Mouse (Mus musculus) splenic B cell, adult 2 months (primary cell): ENCODE measurements around the gene Susd1.
A peak's percentile ranks its signal among the peaks of the same experiment; 100 is the strongest.

Source experiments
- DNase-seq: peaks from one replicate; pipeline ENCODE4 v3.0.0-alpha.2; 2011; ENCODE audit warnings: low read depth, low spot score
- H3K27me3 ChIP-seq: 2 replicates; pipeline ENCODE4 v1.6.1; 2012; ENCODE audit warnings: mild to moderate bottlenecking, low read length, moderate library complexity, mixed read lengths; ENCODE audit not compliant: control insufficient read depth, poor library complexity, insufficient read depth, severe bottlenecking
- H3K36me3 ChIP-seq: 2 replicates; pipeline ENCODE4 v1.6.1; 2012; ENCODE audit warnings: mild to moderate bottlenecking, low read length, moderate library complexity, mixed read lengths; ENCODE audit not compliant: control insufficient read depth, poor library complexity, insufficient read depth, severe bottlenecking

Susd1 gene

DNA sequence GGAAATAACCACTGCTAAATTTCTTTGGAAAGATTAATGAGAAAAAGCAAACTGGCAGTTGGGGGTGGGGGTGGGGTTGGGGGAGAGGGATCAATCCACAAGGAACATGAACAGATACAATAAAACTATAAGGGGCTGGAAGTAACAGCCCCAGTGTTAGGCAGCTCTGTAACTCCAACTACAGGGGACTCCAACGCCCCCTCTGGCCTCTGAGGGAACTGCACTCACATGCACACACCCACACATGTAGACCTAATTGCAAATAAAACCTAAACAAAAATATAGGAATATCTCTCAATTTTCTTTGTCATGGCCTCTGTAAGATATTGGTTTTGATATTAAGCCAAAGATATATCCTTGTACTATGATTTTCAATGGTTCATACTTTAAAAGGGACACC is 83.0 kb downstream of the Susd1 start:
- DNase-seq: no peak
- H3K27me3 ChIP-seq: no peaks in the 10 kb centered on the region
- H3K36me3 ChIP-seq: peaks cover 2% of the 10 kb centered on the region; the same call in 1 of the 2 replicates

DNA sequence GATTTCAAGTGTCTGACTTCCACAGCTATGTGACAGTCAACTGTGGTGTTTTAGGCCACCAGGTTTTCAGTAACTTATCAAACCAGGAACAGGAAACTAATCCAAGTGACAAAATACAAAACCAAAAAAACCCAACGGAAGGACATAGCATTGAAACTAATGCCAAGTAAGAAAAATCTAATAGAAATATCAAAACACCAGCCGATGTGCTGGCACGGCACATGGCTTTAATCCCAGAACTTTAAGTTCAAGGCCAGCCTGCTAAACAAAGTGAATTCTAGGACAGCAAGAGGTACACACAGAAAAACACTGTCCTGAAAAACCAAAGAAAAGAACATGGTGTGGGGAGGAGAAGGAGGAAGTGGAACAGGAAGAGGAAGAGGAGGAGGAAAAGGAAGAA is 83.8 kb downstream of the Susd1 start:
- DNase-seq: no peak
- H3K27me3 ChIP-seq: no peaks in the 10 kb centered on the region
- peaks cover 2% of the 10 kb centered on the region for H3K36me3 ChIP-seq

DNA sequence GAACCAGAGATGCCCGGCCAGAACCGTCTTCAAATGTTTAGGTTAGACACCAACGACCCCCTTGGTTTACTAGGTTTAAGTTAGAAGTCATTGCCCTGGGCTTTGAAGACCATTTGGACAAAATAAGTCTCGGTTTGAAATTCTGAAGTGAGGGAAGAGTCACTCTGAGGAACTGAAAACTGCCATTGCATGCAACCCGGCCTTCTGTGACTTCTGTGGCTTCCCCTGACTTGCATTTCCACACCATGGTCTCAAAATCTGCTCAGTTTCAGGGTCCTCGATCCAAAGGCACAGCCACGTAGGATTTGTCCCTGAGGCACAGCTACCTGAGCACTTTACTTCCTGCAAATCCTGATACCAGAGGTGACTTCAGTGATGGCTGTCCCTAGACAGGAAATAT is 86.5 kb downstream of the Susd1 start:
- no peaks in the 10 kb centered on the region for H3K27me3 ChIP-seq
- peaks cover 3% of the 10 kb centered on the region for H3K36me3 ChIP-seq
- DNase-seq: peak; percentile 44

DNA sequence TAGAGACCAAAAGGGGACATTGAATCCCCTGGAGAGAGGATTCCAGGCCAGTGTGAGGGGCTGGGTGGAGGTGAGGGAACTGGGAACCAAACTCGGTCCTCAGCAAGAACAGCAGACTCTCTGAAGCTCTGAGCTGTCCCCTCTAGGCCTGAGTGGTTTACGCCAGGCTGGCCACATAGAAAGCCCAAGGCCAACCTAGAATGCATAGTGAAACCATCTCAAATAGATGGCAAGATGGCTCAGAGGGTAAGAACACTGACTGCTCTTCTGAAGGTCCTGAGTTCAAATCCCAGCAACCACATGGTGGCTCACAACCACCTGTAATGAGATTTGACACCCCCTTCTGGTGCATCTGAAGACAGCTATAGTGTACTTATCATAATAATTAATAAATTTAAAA is 88.1 kb downstream of the Susd1 start:
- peaks cover 3% of the 10 kb centered on the region for H3K36me3 ChIP-seq
- H3K27me3 ChIP-seq: no peaks in the 10 kb centered on the region
- no peak for DNase-seq

DNA sequence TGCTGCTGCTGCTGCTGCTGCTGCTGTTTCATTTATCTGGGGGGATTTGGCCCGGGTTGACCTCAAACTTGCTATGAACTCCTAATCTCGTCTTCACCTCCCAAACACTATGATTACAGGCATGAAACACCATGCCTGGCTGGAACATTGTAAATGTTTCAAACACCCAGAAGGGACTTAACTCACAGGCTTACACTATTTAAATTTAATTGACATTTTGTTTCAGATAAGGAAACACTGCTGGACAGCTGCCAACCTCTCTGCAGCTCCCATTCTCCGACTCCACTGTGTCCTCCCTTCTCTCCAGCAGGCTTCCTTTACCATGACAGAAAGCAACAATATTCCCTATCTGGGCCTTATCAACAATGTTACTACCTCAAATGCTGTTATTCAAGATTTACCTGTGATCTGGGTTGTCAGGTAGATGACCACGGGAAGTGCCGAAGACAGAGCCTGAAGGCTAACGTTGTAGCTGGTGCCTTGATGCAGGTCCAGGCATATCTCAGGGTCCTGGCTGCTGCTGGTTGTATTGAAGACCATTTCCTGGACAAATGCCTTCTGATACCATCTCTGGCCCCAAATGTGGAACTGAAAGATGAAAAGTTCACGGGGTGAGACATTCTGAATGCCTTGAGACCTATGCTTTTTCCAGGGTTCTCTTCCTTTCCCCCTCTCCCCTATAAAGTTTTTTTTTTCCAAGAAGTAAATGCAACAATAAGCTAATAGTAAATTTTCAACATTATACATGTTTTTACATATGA is 88.8 kb downstream of the Susd1 start:
- Histone ChIP-seq H3K36me3 (peaks cover 3% of the 10 kb centered on the region), H3K27me3 (no peaks in the 10 kb centered on the region)
- no peak for DNase-seq

DNA sequence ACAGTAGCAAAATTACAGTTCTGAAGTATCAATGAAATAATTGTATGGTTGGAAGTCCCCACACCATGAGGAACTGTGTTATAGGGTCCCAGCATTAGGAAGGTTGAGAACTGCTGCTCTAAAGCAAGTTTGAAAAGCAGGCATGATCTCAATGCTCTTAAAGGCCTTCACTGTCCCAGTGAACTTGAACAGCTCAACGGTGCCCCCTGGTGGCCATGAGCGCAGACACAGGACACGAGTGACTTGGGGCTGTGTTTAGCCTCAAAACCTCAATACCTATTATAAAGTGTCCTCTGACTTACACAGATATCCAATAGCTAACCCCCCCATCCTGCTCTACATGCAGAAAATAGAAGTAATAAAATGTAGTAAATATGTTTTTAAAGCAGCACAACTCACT is 97.7 kb downstream of the Susd1 start:
- no peaks in the 10 kb centered on the region; the same call in 1 of the 2 replicates for H3K36me3 ChIP-seq
- peak; percentile 95 for DNase-seq
- H3K27me3 ChIP-seq: no peaks in the 10 kb centered on the region

DNA sequence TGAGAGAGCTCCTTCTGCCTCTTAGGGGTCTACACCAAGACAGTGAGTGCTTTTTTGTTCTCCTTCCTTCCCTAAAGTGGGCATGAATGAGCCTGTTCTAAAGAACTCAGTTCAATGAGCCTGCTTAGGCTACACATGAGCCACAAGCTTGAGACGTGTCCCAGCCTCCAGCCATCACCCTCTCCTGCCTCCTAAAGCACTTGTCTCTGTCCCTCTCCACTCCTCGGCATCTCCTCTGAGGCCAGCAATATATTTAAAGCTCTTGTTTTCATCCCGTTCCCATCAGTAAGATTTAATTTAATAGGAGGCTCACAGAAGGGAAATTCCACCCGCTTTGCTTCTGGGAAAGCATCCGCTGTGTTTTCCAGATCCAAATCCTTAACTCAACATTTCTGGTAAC is 98.4 kb downstream of the Susd1 start:
- no peak for DNase-seq
- Histone ChIP-seq H3K36me3 (no peaks in the 10 kb centered on the region; the same call in 1 of the 2 replicates), H3K27me3 (no peaks in the 10 kb centered on the region)

DNA sequence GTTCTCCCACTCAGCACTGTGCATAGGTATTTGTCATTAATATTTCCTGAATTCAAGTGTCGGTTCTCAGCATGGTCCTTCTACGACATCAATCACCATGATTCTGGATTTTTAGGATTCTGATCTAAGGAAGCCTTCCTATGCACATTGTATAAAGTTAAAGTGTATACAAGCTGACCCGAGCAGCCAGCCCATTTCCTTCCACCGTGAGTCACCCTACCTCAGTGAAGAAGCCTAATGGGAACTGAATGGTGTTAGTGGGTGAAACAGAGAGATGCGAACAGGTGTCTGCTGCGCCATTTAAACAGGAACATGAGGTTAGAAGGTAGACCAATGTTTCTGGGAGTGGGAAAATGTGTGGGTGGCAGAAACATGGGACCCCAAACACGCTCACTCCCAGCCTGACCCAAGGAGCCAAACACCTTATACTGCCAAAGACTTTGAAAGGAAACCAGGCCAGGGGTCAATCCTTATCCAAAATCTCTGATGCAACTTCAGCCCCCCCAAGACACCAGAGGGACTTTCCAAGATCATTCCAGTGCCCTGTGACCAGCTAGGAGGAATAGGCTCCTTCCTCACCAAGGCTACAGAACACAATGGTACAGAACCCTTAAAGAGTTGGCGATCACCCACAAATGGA is 99.4 kb downstream of the Susd1 start:
- Histone ChIP-seq H3K36me3 (no peaks in the 10 kb centered on the region; the same call in 1 of the 2 replicates), H3K27me3 (no peaks in the 10 kb centered on the region)
- no peak for DNase-seq

DNA sequence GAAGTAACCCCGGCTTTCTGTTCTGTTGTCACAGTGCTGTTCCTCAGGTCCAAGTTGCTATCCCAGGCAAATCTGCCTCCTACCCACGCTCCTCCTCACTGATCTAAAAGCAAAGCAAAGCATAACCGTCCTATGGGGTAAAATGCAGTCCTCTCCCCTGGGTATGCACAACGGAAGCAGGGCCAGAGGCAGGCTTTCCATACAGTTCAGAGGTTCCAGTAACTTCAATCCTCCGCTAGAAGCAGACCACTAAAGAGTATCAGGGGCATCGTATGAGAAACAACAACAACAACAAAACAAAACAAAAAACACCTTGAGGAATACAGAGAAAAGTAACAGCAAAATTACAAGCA is 100.9 kb downstream of the Susd1 start:
- Histone ChIP-seq H3K27me3 (no peaks in the 10 kb centered on the region), H3K36me3 (no peaks in the 10 kb centered on the region; the same call in 1 of the 2 replicates)
- no peak for DNase-seq

DNA sequence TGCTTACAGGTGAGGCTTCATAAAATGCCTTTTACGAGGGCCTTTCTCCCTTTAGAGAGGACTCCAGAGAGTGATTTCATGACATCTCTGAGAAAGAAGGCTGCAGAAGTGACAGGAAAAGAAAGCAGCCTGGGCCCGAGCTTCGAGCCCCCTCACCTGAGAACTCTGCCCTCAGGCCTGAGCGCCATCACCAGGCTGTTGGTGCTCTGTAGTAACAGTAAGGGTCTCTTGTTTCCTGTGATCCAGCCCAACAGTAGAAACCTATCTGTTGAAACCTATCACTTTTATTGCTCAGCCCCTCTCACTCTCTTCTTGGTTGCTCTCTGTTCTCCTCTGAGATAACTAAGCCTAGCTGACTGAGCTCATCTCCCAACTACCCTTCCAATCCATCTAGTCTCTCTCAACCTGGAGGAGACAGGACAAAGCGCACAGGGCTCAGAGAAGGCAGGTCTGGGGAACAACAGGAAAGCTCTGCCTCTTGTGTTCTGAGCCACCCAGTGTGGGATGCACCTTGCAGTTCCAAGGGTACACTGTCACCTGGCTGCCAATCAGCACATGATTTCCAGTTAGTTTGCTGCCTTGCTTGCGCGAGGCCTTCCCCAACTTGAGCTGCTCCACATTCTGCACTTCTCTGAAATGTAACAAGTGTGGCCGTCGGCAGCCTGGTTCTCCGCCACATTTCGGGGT is 101.4 kb downstream of the Susd1 start:
- no peak for DNase-seq
- H3K27me3 ChIP-seq: no peaks in the 10 kb centered on the region
- H3K36me3 ChIP-seq: no peaks in the 10 kb centered on the region

DNA sequence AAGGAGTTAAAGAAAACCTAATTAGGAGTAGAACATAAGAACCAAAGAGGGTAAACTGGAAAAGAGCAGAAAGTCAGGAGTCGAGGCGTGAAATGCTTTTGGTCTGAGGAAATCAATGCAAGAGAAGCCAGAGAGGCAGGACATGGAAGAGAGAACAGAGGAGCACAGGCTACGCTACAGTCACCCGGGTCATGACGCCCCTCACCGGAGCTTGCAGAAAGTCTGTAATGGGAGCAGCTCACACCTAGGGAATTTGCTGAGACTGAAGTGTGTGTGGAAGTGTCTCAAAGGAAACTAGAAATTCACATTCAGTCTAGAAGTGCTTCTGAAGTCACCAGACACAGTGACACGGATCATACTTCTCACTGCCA is 102.0 kb downstream of the Susd1 start:
- Histone ChIP-seq H3K36me3 (no peaks in the 10 kb centered on the region), H3K27me3 (no peaks in the 10 kb centered on the region)
- DNase-seq: no peak

DNA sequence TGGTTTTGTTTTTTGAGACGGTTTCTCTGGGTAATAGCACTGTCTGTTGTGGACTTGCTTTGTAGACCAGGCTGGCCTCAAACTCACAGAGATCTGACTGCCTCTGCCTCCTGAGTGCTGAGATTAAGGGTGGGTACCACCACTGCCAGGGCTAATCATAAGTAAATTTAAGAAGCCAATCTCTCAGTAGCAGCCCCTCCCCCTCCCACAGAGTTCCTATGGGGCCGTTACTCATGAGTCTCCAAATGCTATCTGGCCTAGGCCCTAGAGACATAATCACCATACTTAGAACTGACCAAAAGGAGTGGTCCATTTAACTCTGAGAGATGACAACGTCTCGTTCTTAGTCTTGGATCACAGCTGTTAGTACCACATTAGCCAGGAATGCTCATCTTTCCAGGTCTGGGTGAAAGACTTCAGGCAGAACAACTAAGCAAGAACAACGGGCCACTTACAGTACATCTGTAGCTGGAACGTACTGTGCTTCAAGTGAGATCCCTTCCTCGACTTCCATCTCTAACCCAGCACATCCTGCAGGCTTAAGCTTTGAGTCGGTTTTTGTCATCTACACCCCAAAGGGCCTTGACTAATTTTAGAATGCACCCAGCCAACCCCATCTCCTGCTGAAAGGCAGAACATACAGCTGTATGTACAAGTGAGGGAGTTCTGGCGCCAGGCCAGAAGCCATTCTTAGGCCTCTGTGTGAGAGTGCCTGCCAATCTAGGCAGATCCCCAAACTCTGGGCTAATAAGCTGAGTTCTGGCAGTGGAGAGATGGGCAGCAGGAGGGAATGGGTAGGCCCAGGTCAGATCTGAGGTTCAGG is 102.6 kb downstream of the Susd1 start:
- DNase-seq: peak; percentile 90
- Histone ChIP-seq H3K27me3 (no peaks in the 10 kb centered on the region), H3K36me3 (no peaks in the 10 kb centered on the region)

DNA sequence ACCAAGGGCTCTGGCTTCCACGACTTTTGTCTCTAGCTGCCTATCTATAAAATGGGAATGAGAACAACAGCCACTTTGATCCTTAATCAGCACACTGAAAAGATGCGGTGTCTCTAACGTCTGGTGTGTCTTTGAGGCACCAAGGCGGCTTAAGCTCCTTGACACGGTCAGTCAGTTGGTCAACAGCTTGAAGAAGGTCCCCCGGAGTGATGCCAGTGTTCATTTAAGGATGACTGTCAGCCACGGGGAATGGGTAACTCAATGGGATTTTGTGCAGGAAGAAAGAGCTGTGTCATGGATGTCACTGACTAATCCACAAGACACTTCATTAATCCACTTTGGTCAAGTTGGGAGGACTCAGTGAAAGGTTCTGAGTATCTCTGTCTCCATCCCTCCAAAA is 103.3 kb downstream of the Susd1 start:
- DNase-seq: no peak
- Histone ChIP-seq H3K36me3 (no peaks in the 10 kb centered on the region), H3K27me3 (no peaks in the 10 kb centered on the region)

DNA sequence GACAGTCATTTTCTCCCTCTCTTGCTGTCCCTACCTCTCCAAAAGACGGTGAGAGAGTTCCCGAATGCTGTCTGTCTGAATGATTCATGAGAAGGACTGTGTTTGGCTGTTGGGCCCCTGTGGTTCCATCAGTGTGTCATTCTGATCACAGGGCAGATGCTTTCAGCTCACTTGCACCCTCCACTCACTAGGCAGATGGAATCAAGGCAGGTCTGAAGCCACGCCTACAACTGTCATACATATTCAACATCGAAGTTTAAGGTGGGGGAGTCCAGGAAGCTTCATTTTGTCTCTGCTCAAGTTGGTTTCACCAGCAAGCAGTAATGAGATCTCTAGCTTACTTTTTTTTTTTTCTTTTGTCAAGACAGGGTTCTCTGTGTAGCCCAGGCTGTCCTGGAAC is 104.2 kb downstream of the Susd1 start:
- H3K27me3 ChIP-seq: no peaks in the 10 kb centered on the region
- DNase-seq: peak; percentile 64
- no peaks in the 10 kb centered on the region for H3K36me3 ChIP-seq
